ENCODE assay signal across 8 mouse cellular contexts in genomic region chr4:24496953-24497319, GRCm38 (mm10). TPM values are rescaled to one million over a fixed set of nuclear protein-coding genes. Genes with fewer than 3 reads are reported as not detected.
DNase-seq lines count a peak whose midpoint lies in the region; ATAC-seq and TF ChIP-seq lines count a peak whose summit lies in the region.

No protein-coding gene starts in this region.

- H3K9me3 ChIP-seq in kidney, embryonic 16.5 days (ENCODE audit: low read length) = no peaks in the 10 kb centered on the region
- no peaks in the 10 kb centered on the region for H3K9me3 ChIP-seq in hindbrain, postnatal 0 days (ENCODE audit: low read length)
- no peaks in the 10 kb centered on the region for H3K9me3 ChIP-seq in midbrain, postnatal 0 days (ENCODE audit: low read length)

- H3K4me2 ChIP-seq in kidney, embryonic 16.5 days (replicated peaks; ENCODE audit: low read depth, low read length) = peak overlapping the region; percentile 59
- peak overlapping the region; percentile 85 for H3K4me2 ChIP-seq in hindbrain, postnatal 0 days (ENCODE audit: low read depth, low read length)
- H3K4me2 ChIP-seq in midbrain, postnatal 0 days (ENCODE audit: low read depth, low read length, poor library complexity, severe bottlenecking) = peak overlapping the region; percentile 72

- 0% methylated on average over 7 of the region's 7 CpGs for WGBS in kidney, embryonic 16.5 days
- under 1% methylated on average over 7 of the region's 7 CpGs for WGBS in hindbrain, postnatal 0 days
- WGBS in midbrain, postnatal 0 days = 1% methylated on average over 7 of the region's 7 CpGs

- H3K4me3 ChIP-seq in kidney, embryonic 16.5 days (ENCODE audit: low read length) = peak overlapping the region; percentile 90
- peak overlapping the region; percentile 84 for H3K4me3 ChIP-seq in hindbrain, postnatal 0 days (ENCODE audit: low read length)
- H3K4me3 ChIP-seq in midbrain, postnatal 0 days (ENCODE audit: low read depth, low read length) = peak overlapping the region; percentile 92

- H3K36me3 ChIP-seq in kidney, embryonic 16.5 days (ENCODE audit: insufficient read depth, low read length) = 0 out of 2 replicates have a peak, but pooled peaks cover 7% of the 10 kb centered on the region
- H3K36me3 ChIP-seq in hindbrain, postnatal 0 days (ENCODE audit: insufficient read depth, low read length) = no peaks in the 10 kb centered on the region
- no peaks in the 10 kb centered on the region for H3K36me3 ChIP-seq in midbrain, postnatal 0 days (ENCODE audit: insufficient read depth, low read length)

- peak overlapping the region; percentile 94 for H3K9ac ChIP-seq in kidney, embryonic 16.5 days (replicated peaks; ENCODE audit: low read length)
- H3K9ac ChIP-seq in hindbrain, postnatal 0 days (replicated peaks; ENCODE audit: low read length) = peak overlapping the region; percentile 73
- peak overlapping the region; percentile 90 for H3K9ac ChIP-seq in midbrain, postnatal 0 days (replicated peaks; ENCODE audit: low read length, poor library complexity, severe bottlenecking)

- no peak for TF ChIP-seq CTCF in hindbrain, postnatal 0 days (IDR thresholded peaks at IDR 0.05; ENCODE audit: low read depth)
- TF ChIP-seq CTCF in midbrain, postnatal 0 days (IDR thresholded peaks at IDR 0.05) = no peak; the same call in 1 of the 2 replicates

- no peaks in the 10 kb centered on the region for H3K27me3 ChIP-seq in kidney, embryonic 16.5 days (ENCODE audit: insufficient read depth, low read length)
- no peaks in the 10 kb centered on the region for H3K27me3 ChIP-seq in hindbrain, postnatal 0 days (ENCODE audit: insufficient read depth, low read length)
- no peaks in the 10 kb centered on the region for H3K27me3 ChIP-seq in midbrain, postnatal 0 days (ENCODE audit: insufficient read depth, low read length)

- no peak for ATAC-seq in kidney, embryonic 16.5 days (ENCODE audit: low FRiP score, low TSS enrichment)
- no peak for ATAC-seq in hindbrain, postnatal 0 days
- ATAC-seq in midbrain, postnatal 0 days (ENCODE audit: low FRiP score) = no peak

- no peak for DNase-seq in kidney, adult 11 months
- DNase-seq in c-Kit-positive CD71-positive TER-119-negative erythroid progenitor cells, embryonic 14.5 days (ENCODE audit: low read depth) = peak; percentile 34
- DNase-seq in hindbrain, postnatal 0 days (ENCODE audit: low spot score) = no peak
- no peak for DNase-seq in midbrain, postnatal 0 days (ENCODE audit: low spot score)
- no peak for DNase-seq in adrenal gland, postnatal 25 days
- DNase-seq in thymus, postnatal 36 days = no peak
- no peak for DNase-seq in adrenal gland, postnatal 36 days

- H3K27ac ChIP-seq in kidney, embryonic 16.5 days (ENCODE audit: low read length) = peak overlapping the region; percentile 98
- H3K27ac ChIP-seq in hindbrain, postnatal 0 days = no peak overlapping the region
- 0 out of 2 replicates have a peak overlapping the region, but pooled peaks have one; percentile 14 for H3K27ac ChIP-seq in midbrain, postnatal 0 days (ENCODE audit: low read depth, low read length)

- H3K4me1 ChIP-seq in kidney, embryonic 16.5 days (ENCODE audit: insufficient read depth, low read length) = peaks cover 8% of the 10 kb centered on the region; the same call in 1 of the 2 replicates
- H3K4me1 ChIP-seq in hindbrain, postnatal 0 days (ENCODE audit: insufficient read depth, low read length) = no peaks in the 10 kb centered on the region
- no peaks in the 10 kb centered on the region for H3K4me1 ChIP-seq in midbrain, postnatal 0 days (ENCODE audit: insufficient read depth, low read length)

RNA-seq across cellular contexts. Expression of gene Mms22l, which starts 0.7 kb away (rescaled TPM):
- polyA plus RNA-seq in kidney, embryonic 16.5 days (2015; fragmentation: Nextera tagmentation; extraction: Ambion mirVana) = 25.6 and 25.9 TPM in 2 replicates
- 11.7 and 11.8 TPM in 2 replicates for total RNA-seq in hindbrain, postnatal 0 days (2014; rRNA removed)
- polyA plus RNA-seq in hindbrain, postnatal 0 days (2015; fragmentation: Nextera tagmentation; extraction: Ambion mirVana) = 6.6 and 7.5 TPM in 2 replicates
- 5.5 and 5.9 TPM in 2 replicates for total RNA-seq in midbrain, postnatal 0 days (2014; rRNA removed)
- 2.1 and 2.4 TPM in 2 replicates for polyA plus RNA-seq in midbrain, postnatal 0 days (2015; fragmentation: Nextera tagmentation; extraction: Ambion mirVana)
- total RNA-seq in adrenal gland, postnatal 25 days (2021) = 8.1 and 8.3 TPM in 2 replicates
- 1 to 10 TPM; 2.7 to 3.1 TPM for total RNA-seq in adrenal gland, postnatal 36 days (2021)
